Mouse (Mus musculus) gastrocnemius, postnatal 10 days (tissue): Measurements from ENCODE around the gene Rbp1. TPM values are rescaled to one million over a fixed set of nuclear protein-coding genes. Genes with fewer than 3 reads are reported as not detected.

Experiments
- DNase-seq: peaks from one replicate; pipeline ENCODE4 v3.0.0; 2021; ENCODE audit warnings: mixed read lengths
- total RNA-seq, 2 experiments: library from RNA; stranded (reverse); gene quantifications; 2 replicates each; pipeline ENCODE4 v1.2.3; 2021

Gene Rbp1
- total RNA-seq, 2 experiments from 2014 or later: 5.9 to 6.9 TPM

DNA sequence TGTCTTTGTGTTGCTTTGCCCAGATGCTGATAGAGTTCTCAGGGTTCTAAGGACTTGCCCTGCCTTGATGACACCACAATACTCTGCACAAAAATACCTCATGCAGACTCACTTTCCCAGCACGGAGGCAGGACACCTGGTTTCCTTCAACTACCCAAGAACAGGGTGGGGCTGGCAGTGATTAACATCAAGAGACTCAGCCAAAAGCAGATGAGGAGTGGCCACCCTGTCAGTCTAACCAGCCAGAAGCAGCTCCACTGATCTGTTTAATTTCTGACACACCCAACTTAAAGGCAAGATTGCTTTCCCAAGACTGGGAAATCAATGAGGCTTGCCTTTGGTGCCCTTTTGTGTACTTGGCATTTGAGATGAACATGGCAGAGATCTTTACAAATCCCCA, 70.1 kb downstream of the Rbp1 start:
- DNase-seq: no peak

Other genes starting within 250 kb of the Rbp1 start
- 10 to 100 TPM; 11.9 TPM for gene Nmnat3, start 135.5 kb upstream of the Rbp1 start, total RNA-seq
- not detected for gene Rbp2, start 63.2 kb downstream of the Rbp1 start, total RNA-seq
- 10 to 100 TPM; 78.6 to 89.4 TPM for gene Copb2, start 140.8 kb downstream of the Rbp1 start, total RNA-seq
- gene Mrps22, start 178.7 kb downstream of the Rbp1 start, total RNA-seq: 10 to 100 TPM; 29.9 to 33.9 TPM